Mouse (Mus musculus) mouse embryonic stem cell (cell line): ENCODE measurements at regions not wholly inside any gene's neighbourhood (a gene's known extent, or its start where the extent isn't known, plus 50 kb on each side); places are given as distances from the start of the nearest gene placed in this dataset.

Experiments
- in situ Hi-C, 2 experiments: fragments of 300-500 bp; cut with MboI; formaldehyde crosslinking; loops; 1 replicate in 1 of 2; 3 replicates in 1 of 2; pipeline ENCODE4 v1.14.3; 2019 to 2020; ENCODE audit warnings: low sequenced_read_pairs in 2 of 2, low pct_unique_long_range_greater_than_20kb in 1 of 2, mixed read lengths in 1 of 2; ENCODE audit not compliant: unreplicated experiment in 1 of 2

DNA sequence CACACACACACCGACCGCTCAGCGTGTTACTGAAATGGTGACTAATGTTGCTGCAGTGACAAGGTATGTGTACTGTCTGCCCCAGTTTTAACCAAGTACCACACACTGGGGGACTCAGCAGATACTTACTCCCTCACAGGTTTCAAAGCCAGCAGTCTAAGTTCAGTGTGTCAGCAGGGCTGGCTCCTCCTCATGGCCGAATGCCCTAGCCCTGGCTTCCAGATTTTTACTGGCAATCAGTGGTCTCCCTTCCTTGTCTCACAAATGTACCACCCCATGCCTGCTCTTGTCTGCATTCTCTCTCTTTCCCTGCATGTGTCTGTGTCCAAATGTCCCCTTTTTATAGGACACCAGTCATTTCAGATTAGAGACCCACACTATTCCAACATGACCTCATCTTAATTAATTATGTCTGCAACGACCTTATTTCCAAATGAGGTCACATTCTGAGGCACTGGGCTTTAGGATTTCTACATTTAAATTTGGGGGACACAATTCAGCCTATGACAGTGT, 114.7 kb downstream of the Uri1 start:
- in situ Hi-C loops = no loop called here

DNA sequence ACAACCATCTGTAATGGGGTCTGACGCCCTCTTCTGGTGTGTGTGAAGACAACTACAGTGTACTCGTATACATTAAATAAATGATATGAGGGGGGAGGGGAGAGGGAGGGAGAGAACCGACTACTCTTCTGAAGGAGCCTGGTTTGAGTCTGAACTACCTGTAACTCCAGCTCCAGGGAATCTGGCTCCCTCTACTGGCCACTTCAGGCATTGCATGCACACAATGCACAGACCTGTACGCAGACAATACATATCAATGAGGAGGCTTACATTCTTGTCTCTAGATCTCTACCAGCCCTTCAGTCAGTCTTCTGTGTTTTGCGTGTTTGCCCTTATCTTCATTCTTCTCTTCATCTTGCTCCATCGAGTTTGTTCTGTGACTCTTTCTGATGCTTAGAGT, 120.4 kb upstream of the Zfp536 start:
- in situ Hi-C loops = loop anchor here (10.0 to 25.0 kb wide), 3 partner anchors 282 to 519 kb away; no protein-coding TSS in a partner anchor

DNA sequence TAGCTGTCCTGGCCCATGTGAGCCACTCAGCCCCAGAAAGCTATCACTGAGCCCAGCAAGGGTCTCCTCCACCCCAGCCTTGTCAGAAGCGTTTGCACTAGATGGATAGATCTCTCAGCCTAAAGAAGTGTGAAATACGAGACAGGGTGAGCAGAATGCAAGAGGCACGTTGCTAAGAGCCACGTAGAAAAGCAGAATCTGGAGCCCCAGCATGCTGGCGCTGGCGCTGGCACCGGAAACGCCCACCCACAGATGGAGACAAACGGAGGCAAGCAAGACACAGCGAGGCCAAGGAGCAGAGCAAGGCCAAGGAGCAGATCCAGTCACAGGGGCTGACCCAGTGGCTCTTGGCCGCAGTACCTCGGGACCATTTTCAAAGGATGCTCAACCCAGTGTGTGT, 100.9 kb upstream of the Zfp536 start:
- in situ Hi-C loops = no loop called here

DNA sequence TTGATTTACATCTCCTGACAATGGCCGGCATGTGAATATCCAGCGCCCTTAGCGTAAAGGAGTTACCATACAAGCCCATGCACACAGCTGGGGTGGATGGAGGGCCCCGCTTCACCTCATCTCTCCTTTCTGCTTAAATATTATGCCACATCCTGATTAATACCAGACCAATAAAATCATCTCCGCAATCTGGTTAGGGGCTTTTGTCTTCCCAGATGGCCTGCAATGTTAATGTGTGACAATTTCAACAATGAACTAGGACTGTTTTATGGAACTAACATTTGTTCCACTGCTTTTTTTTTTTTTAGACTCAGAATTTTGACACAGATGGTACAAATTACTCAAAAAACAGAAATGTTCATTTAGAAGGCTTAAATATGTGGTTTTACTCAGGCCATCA, 97.5 kb upstream of the Zfp536 start:
- in situ Hi-C loops = no loop called here

DNA sequence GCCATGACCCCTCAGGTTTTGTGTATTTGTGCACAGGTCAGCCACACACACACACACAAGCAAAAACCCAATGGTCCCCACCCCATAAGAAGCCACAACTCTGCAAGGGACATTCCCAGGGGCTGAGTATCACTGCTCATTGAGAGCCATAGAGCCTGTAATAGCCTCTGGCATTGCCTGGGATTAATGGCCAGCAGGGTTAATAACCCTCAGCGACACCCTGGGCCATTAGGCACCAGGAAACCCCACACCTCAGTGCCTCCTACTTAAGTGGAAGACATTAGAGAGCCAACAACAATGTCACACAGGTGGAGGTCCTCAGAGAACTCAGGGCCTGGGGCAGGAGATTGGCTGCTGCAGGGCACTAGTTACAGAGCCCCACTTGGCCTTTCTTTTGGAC, 93.0 kb upstream of the Zfp536 start:
- in situ Hi-C loops = no loop called here

DNA sequence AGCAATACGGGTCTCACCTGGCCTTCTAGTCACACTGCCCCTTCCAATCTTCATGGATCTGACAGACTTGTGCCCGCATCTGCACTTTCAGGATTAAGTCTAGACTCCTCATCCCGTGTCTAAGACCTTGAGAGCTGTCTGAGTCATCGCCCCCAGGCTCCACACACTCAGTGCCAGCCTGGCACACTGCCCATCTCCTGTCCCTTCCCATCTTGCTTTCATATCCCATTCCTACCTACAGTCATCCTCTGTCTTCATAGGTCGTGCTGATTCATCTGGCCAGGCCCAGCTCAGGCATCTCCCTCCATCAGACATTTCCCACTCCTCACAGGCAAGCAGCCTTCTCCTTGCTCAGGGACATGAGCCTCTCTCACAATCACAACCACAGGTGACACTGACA, 78.0 kb upstream of the Zfp536 start:
- in situ Hi-C loops = no loop called here

DNA sequence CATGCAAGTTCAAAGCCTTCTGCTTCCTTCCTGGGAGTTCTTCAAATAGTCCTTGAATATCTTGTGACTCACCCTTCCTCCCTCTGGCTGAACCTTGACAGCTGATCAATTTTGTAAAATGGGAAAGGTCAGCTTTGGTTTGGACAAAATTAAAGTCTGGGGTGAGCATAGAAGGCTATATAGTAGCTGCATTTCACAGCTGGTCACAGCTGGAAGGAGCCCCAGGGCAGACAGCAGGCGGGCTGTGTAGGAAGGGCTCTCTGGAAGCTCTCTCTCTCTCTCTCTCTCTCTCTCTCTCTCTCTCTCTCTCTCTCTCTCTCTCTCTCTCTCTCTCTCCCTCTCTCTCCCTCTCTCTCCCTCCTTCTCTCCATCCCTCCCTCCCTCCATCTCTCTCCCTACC, 71.8 kb upstream of the Zfp536 start:
- in situ Hi-C loops = no loop called here

DNA sequence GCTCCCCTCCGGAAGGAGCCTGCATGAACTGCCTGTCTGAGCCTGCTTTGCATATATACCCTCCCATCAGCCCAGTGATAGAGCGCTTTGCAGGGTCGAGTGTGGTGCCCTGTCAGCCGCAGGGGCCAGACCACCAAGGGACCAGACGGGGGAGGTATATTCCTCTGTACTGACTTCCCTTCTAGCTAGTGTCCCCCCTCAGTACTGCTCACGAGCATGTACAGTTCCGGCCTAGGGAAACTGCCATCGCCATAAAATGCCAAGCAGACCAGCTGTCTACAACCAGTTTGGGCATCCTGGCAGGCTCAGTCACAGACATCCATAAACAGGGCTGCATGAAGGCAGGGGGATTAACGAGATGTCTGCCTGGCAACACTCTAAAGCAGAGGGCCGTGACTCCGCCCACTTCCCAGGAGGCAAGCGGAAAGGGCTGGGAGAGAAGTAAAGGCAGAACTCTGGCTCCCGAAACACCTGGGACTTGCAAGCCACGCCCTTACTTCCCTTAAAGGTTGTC, 68.6 kb upstream of the Zfp536 start:
- in situ Hi-C loops = no loop called here

DNA sequence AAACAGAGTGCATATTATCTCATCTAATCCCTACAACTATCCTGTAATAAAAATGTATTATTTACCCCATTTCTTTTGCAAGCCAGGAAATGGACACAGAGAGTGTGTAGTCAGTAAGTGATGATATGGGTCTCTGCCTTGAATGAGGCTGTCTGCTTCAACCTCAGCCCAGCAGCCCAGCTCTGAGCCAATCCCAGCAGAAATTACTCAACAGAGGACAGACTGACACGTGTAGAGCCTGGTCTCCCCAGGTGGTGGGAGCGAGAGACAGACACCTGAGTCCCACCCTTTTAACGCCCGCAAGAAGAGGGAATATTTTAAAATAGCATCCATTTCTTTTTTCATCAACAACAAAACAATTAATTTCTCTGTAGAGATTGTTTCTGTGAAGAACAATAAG, 68.1 kb upstream of the Zfp536 start:
- in situ Hi-C loops = no loop called here

DNA sequence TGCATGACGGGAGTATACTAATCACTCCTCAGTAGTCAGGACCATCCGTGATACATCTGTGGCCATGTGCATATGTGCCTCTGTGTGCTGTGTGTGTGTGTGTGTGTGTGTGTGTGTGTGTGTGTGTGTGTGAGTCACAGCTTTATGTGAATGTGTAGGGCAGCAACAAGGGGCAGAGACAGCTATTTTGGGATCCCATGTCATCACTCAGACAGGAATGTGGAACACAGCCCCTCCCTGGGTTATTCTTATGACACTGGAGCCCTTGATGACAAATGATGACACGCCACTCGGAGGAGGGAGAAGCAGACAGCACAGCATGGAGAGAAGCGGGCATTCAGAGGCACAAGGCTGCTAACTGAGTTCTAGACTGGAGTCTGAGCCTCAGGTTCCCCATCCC, 64.4 kb upstream of the Zfp536 start:
- in situ Hi-C loops = no loop called here

DNA sequence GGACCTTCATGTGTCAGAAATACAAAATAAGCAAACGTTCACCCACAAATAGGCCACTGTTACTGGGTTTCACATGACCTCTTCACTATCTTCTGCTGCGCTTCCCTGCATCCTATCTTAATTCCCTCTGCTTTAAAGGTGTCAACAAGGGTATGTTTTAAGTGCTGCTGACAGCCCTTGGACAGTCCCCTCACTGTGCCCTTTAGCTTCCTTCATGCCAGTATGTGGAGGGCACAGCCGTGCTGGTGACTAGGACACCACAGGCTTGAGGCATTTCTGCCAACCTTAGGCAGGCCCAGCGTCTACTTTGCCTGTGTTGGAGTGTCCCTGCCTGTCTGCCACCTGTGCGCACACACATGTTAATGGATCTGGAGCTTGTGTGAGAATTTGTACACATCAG, 63.9 kb upstream of the Zfp536 start:
- in situ Hi-C loops = no loop called here

DNA sequence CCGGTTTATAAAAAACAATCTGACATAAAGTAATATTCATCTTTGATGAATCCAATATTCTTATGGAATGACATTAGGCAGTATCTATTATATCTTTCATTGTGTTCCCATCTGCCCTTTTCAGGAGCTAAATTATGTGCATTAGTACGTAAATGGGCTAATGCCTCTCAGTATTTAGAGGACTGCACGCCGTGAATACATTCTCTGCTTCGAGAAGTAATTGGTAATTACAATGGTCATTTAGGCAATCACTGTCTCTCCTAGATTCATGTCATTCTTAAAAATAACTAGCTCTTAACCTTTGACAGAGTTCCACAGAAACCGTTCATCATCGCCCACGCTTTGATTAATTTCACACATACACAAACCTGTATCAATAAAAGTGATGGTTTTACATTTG, 60.0 kb upstream of the Zfp536 start:
- in situ Hi-C loops = no loop called here

DNA sequence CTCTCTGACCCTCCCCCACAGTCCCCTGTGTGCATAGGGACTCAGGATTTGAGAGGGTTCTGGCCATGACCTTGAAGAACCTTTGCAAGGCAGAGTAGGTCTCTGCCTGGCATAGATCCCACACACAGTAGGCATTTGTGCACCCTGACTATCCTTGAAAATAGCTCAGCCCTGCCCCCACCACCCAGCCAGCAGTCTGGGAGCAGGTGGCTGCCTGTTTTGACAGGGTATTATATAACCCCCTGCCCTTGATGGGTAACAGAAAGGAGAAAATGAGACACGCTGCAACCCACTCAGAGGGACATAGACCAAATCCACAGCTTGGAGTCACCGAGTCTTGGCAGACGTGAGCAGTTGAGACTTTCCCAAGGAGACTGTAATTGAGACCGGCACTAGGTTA, 58.9 kb upstream of the Zfp536 start:
- in situ Hi-C loops = no loop called here

DNA sequence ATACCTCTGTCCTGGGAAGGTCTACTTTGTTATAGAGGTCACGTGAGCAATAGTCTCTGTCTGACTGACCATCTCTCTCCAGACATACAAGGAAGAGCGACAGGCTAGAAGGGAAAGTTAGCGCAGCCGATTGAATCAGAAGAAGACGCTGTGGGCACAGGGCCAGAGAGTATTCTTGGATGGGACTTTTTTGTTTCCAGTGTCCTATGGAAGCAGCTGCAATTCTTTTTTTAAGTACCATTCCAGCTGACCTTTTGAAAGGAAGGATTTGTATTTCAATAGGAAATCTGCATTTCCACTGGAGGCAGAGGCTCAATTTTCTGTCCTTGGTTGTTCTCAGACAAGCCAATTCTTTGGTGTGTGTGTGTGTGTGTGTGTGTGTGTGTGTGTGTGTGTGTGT, 52.3 kb upstream of the Zfp536 start:
- in situ Hi-C loops = no loop called here
